Mouse (Mus musculus) heart, adult 2 months (tissue): ENCODE results near the gene Manba. TPM values are rescaled to one million over a fixed set of nuclear protein-coding genes. Genes with fewer than 3 reads are reported as not detected.

Source experiments
- DNase-seq, 2 experiments: peaks; one replicate each; pipeline ENCODE4 v3.0.0; 2021
- H3K27ac ChIP-seq: fragments of 200-600 bp; 2 replicates; pipeline ENCODE4 v1.8.1; 2022
- H3K27me3 ChIP-seq: fragments of 200-500 bp; 2 replicates; pipeline ENCODE4 v1.6.1; 2012; ENCODE audit warnings: mild to moderate bottlenecking, low read length, inconsistent platforms, mixed read lengths; ENCODE audit not compliant: control insufficient read depth, insufficient read depth
- H3K36me3 ChIP-seq: fragments of 200-500 bp; 2 replicates; pipeline ENCODE4 v1.6.1; 2012; ENCODE audit warnings: low read length, inconsistent platforms; ENCODE audit not compliant: control insufficient read depth, insufficient read depth
- H3K4me1 ChIP-seq: fragments of 200-500 bp; 2 replicates; pipeline ENCODE4 v1.6.1; 2011; ENCODE audit warnings: low read length; ENCODE audit not compliant: control insufficient read depth, insufficient read depth
- H3K4me3 ChIP-seq: fragments of 200-600 bp; 2 replicates; pipeline ENCODE4 v1.8.1; 2022
- H3K79me2 ChIP-seq: fragments of 200-500 bp; replicated peaks from 2 replicates; pipeline ENCODE4 v1.6.1; 2012; ENCODE audit warnings: mild to moderate bottlenecking, inconsistent platforms, low read length, moderate library complexity, mixed read lengths; ENCODE audit not compliant: control insufficient read depth, insufficient read depth
- H3K9ac ChIP-seq: fragments of 200-500 bp; 2 replicates; pipeline ENCODE4 v1.6.1; 2012; ENCODE audit warnings: low read depth, mild to moderate bottlenecking, control low read depth, inconsistent platforms, low read length, mixed read lengths
- CTCF ChIP-seq: fragments of 200-600 bp; IDR thresholded peaks from 2 replicates; pipeline ENCODE4 v1.8.1; 2022; ENCODE audit warnings: antibody characterized with exemption, mild to moderate bottlenecking, moderate library complexity
- EP300 ChIP-seq: fragments of 200-500 bp; IDR thresholded peaks from 2 replicates; pipeline ENCODE4 v1.6.1; 2011; ENCODE audit warnings: low read depth, low read length, control low read depth; ENCODE audit not compliant: insufficient read depth
- POLR2A ChIP-seq: fragments of 200-500 bp; IDR thresholded peaks from 2 replicates; pipeline ENCODE4 v1.6.1; 2011; ENCODE audit warnings: mild to moderate bottlenecking, low read depth, low read length, control low read depth; ENCODE audit not compliant: insufficient read depth
- WGBS: fragments of 180-500 bp; shearing (Covaris S2); methylation state at CpG from one replicate; pipeline ENCODE4 v1.1.7; 2018; 5-methylcytosine and 5-hydroxymethylcytosine counted together
- intact Hi-C: fragments of 180-260 bp; cut with DNase I; formaldehyde crosslinking; loops from one replicate; pipeline ENCODE4 v1.15.1; 2025
- polyA plus RNA-seq: library from polyadenylated mRNA; depleted of rRNA; stranded (reverse); fragments of >200 nt; gene quantifications from 2 replicates; pipeline ENCODE4 v1.2.3, GENCODE M21; 2012
- total RNA-seq, 2 experiments: library from RNA; stranded (reverse); gene quantifications; 2 replicates each; pipeline ENCODE4 v1.2.3; 2021

Manba gene
- total and polyA plus RNA-seq, 3 experiments: 8.2 to 16.4 (median 15.7) TPM

GRCm38 (mm10) chr3:135556851-135557662 is 71.6 kb downstream of the Manba start:
- Histone ChIP-seq H3K4me3 (no peak overlapping the region), H3K9ac (no peak overlapping the region), H3K4me1 (no peaks in the 10 kb centered on the region), H3K79me2 (no peaks in the 10 kb centered on the region), H3K36me3 (peaks cover 2% of the 10 kb centered on the region; the same call in 1 of the 2 replicates), H3K27ac (peak overlapping the region; percentile 47), H3K27me3 (no peaks in the 10 kb centered on the region)
- peak in 1 of 2 experiments; percentile 32 for DNase-seq
- 80% methylated on average over 12 of the region's 12 CpGs for WGBS
- TF ChIP-seq CTCF: no peak
- peak; percentile 34; the same call in 1 of the 2 replicates for TF ChIP-seq POLR2A
- no peak for TF ChIP-seq EP300
- intact Hi-C loops: loop anchor here (5.0 kb wide), 3 partner anchors 35 to 175 kb away; no protein-coding TSS in a partner anchor

GRCm38 (mm10) chr3:135562036-135562435 is 76.6 kb downstream of the Manba start:
- Histone ChIP-seq H3K79me2 (no peaks in the 10 kb centered on the region), H3K9ac (no peak overlapping the region), H3K4me3 (no peak overlapping the region), H3K27me3 (no peaks in the 10 kb centered on the region), H3K36me3 (no peaks in the 10 kb centered on the region), H3K4me1 (no peaks in the 10 kb centered on the region), H3K27ac (no peak overlapping the region)
- WGBS: 77% methylated on average over 7 of the region's 7 CpGs
- TF ChIP-seq CTCF (no peak), POLR2A (no peak), EP300 (no peak)
- DNase-seq: no peak
- intact Hi-C loops: no loop called here

- H3K4me1 ChIP-seq: peaks cover 6% of the 10 kb centered on the region
- H3K27ac ChIP-seq: no peak overlapping the region
- peaks cover 3% of the 10 kb centered on the region for H3K36me3 ChIP-seq
- H3K9ac ChIP-seq: no peak overlapping the region
- DNase-seq: no peak
- WGBS: 82% methylated on average over 17 of the region's 17 CpGs
- no peaks in the 10 kb centered on the region for H3K79me2 ChIP-seq
- TF ChIP-seq POLR2A (no peak), CTCF (no peak), EP300 (no peak)
- intact Hi-C loops: no loop called here
- no peak overlapping the region for H3K4me3 ChIP-seq
- H3K27me3 ChIP-seq: no peaks in the 10 kb centered on the region
Observed at GRCm38 (mm10) chr3:135563163-135563689, 77.8 kb downstream of the Manba start.

DNA sequence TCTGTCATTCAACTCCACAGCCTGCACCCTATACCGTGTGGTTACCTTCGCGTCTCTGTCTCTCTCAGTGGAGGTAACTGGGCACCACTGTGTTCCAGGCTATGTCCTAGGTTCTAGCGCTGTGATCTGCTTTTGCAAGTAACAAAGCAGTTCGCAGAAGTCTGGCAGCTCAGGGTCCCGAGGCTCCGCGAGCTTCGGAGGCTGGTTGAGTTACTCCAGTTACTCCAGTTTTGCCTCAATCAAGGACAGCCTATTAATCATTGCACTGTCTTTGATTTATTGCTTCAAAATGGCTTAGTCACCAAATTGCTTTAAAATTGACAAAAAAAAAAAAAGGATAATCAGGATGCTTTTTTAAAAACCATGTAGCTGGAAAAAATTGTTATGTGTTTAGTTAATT is 79.3 kb downstream of the Manba start:
- H3K4me3 ChIP-seq: no peak overlapping the region
- no peak overlapping the region for H3K9ac ChIP-seq
- no peaks in the 10 kb centered on the region for H3K27me3 ChIP-seq
- peaks cover 14% of the 10 kb centered on the region for H3K4me1 ChIP-seq
- H3K27ac ChIP-seq: no peak overlapping the region
- H3K36me3 ChIP-seq: peaks cover 10% of the 10 kb centered on the region
- TF ChIP-seq CTCF: no peak
- no peak for TF ChIP-seq EP300
- TF ChIP-seq POLR2A: no peak
- no peaks in the 10 kb centered on the region for H3K79me2 ChIP-seq
- intact Hi-C loops: no loop called here
- no peak for DNase-seq
- WGBS: 97% methylated on average over 9 of the region's 9 CpGs

GRCm38 (mm10) chr3:135565306-135565705 is 79.9 kb downstream of the Manba start:
- H3K4me1 ChIP-seq: peaks cover 14% of the 10 kb centered on the region
- 70% methylated on average over 4 of the region's 4 CpGs for WGBS

GRCm38 (mm10) chr3:135567888-135568287 is 82.5 kb downstream of the Manba start:
- peak overlapping the region; percentile 29 for H3K27ac ChIP-seq
- H3K36me3 ChIP-seq: peaks cover 11% of the 10 kb centered on the region
- no peak overlapping the region for H3K9ac ChIP-seq
- no peaks in the 10 kb centered on the region for H3K27me3 ChIP-seq
- TF ChIP-seq POLR2A: no peak
- TF ChIP-seq EP300: peak; percentile 70
- intact Hi-C loops: no loop called here
- no peaks in the 10 kb centered on the region for H3K79me2 ChIP-seq
- H3K4me3 ChIP-seq: no peak overlapping the region
- peak; percentile 57 to 76 for DNase-seq
- 37% methylated on average over 6 of the region's 6 CpGs for WGBS
- peaks cover 16% of the 10 kb centered on the region for H3K4me1 ChIP-seq

More at GRCm38 (mm10) chr3:135565306-135565705, 79.9 kb downstream of the Manba start:
- no peak overlapping the region for H3K9ac ChIP-seq
- peaks cover 10% of the 10 kb centered on the region for H3K36me3 ChIP-seq
- no peak overlapping the region for H3K27ac ChIP-seq
- DNase-seq: no peak
- no peak for TF ChIP-seq EP300
- no peak for TF ChIP-seq CTCF
- TF ChIP-seq POLR2A: no peak
- intact Hi-C loops: no loop called here
- no peaks in the 10 kb centered on the region for H3K27me3 ChIP-seq
- no peak overlapping the region for H3K4me3 ChIP-seq
- H3K79me2 ChIP-seq: no peaks in the 10 kb centered on the region
